Mouse (Mus musculus) liver, adult 10 weeks (tissue): ENCODE measurements around the gene Gm13288. TPM values are rescaled to one million over a fixed set of nuclear protein-coding genes. Genes with fewer than 3 reads are reported as not detected.

Experiments used
- polyA plus RNA-seq: library from polyadenylated mRNA; stranded (reverse); fragments of 350-450 nt; fragmentation: Illumina TruSeq; extraction: RNeasy Lipid Tissue Mini Kit (QIAGEN cat#74804); gene quantifications from one replicate; pipeline ENCODE4 v1.2.3, GENCODE M21; 2014; ENCODE audit warnings: low read depth, low replicate concordance

Gm13288 gene
- polyA plus RNA-seq, 1 experiment from 2014 or later, result not detected

Other genes starting within 250 kb of the Gm13288 start
- gene Ifna15, start 247.3 kb upstream of the Gm13288 start, polyA plus RNA-seq, result not detected
- gene Ifna14, start 233.7 kb upstream of the Gm13288 start, polyA plus RNA-seq, result not detected
- not detected for gene Ifna9, start 213.1 kb upstream of the Gm13288 start, polyA plus RNA-seq
- not detected for gene Ifna12, start 202.2 kb upstream of the Gm13288 start, polyA plus RNA-seq
- not detected for gene C87499, start 171.1 kb upstream of the Gm13288 start, polyA plus RNA-seq
- gene Ifna13, start 161.1 kb upstream of the Gm13288 start, polyA plus RNA-seq, result not detected
- not detected for gene Ifna16, start 128.6 kb upstream of the Gm13288 start, polyA plus RNA-seq
- gene Ifna2, start 121.6 kb upstream of the Gm13288 start, polyA plus RNA-seq, result not detected
- not detected for gene Ifnab, start 114.2 kb upstream of the Gm13288 start, polyA plus RNA-seq
- gene Gm26566, start 83.7 kb upstream of the Gm13288 start, polyA plus RNA-seq, result not detected
- 58.1 TPM for gene Klhl9, start 83.1 kb upstream of the Gm13288 start, polyA plus RNA-seq
- not detected for gene Gm13271, start 50.7 kb upstream of the Gm13288 start, polyA plus RNA-seq
- gene Gm13283, start 45.4 kb upstream of the Gm13288 start, polyA plus RNA-seq, result not detected
- not detected for gene Gm13290, start 31.7 kb upstream of the Gm13288 start, polyA plus RNA-seq
- not detected for gene Gm13289, start 28.6 kb upstream of the Gm13288 start, polyA plus RNA-seq
- not detected for gene Gm13272, start 25.7 kb upstream of the Gm13288 start, polyA plus RNA-seq
- gene Ifnz, start 23.4 kb upstream of the Gm13288 start, polyA plus RNA-seq, result not detected
- gene Gm13276, start 19.8 kb upstream of the Gm13288 start, polyA plus RNA-seq, result not detected
- not detected for gene Gm13277, start 16.9 kb upstream of the Gm13288 start, polyA plus RNA-seq
- gene Gm13278, start 14.0 kb upstream of the Gm13288 start, polyA plus RNA-seq, result not detected
- not detected for gene Gm13275, start 11.0 kb upstream of the Gm13288 start, polyA plus RNA-seq
- not detected for gene Gm13279, start 8.1 kb upstream of the Gm13288 start, polyA plus RNA-seq
- not detected for gene Gm13285, start 5.9 kb upstream of the Gm13288 start, polyA plus RNA-seq
- gene Gm13287, start 2.3 kb upstream of the Gm13288 start, polyA plus RNA-seq, result not detected
- not detected for gene Ifna7, start 10.7 kb downstream of the Gm13288 start, polyA plus RNA-seq
- gene Ifna11, start 14.4 kb downstream of the Gm13288 start, polyA plus RNA-seq, result not detected
- not detected for gene Ifna6, start 21.9 kb downstream of the Gm13288 start, polyA plus RNA-seq
- gene Ifna5, start 30.0 kb downstream of the Gm13288 start, polyA plus RNA-seq, result not detected
- gene Ifna4, start 36.3 kb downstream of the Gm13288 start, polyA plus RNA-seq, result not detected
- not detected for gene Ifna1, start 44.6 kb downstream of the Gm13288 start, polyA plus RNA-seq
- gene Ifne, start 74.7 kb downstream of the Gm13288 start, polyA plus RNA-seq, result not detected